Mouse (Mus musculus) liver, embryonic 15.5 days (tissue): ENCODE measurements around the gene Cd209g. TPM values are rescaled to one million over a fixed set of nuclear protein-coding genes. Genes with fewer than 3 reads are reported as not detected.
"Not testable (repeated sequence)": the region's sequence is repeated elsewhere in the genome, so short reads cannot be mapped to it uniquely, and the experiment has no call there.

Experiments
- ATAC-seq: fragments of 200-750 bp; cut with Nextera tagmentation; 2 replicates; pipeline ENCODE4 v1.8.0; 2017; ENCODE audit warnings: moderate number of reproducible peaks, mild to moderate bottlenecking, moderate library complexity; ENCODE audit not compliant: insufficient read depth
- H3K27ac ChIP-seq: fragments of 300-500 bp; sonication (generic); replicated peaks from 2 replicates; pipeline ENCODE4 v1.5.1; 2015; ENCODE audit warnings: mild to moderate bottlenecking, inconsistent platforms
- H3K27me3 ChIP-seq: fragments of 300-500 bp; sonication (generic); 2 replicates; pipeline ENCODE4 v1.6.1; 2015; ENCODE audit warnings: mild to moderate bottlenecking, inconsistent platforms
- H3K36me3 ChIP-seq: fragments of 300-500 bp; sonication (generic); replicated peaks from 2 replicates; pipeline ENCODE4 v1.6.1; 2015; ENCODE audit warnings: moderate library complexity, mild to moderate bottlenecking, inconsistent platforms
- H3K4me1 ChIP-seq: fragments of 300-500 bp; sonication (generic); replicated peaks from 2 replicates; pipeline ENCODE4 v1.6.1; 2015; ENCODE audit warnings: inconsistent platforms
- H3K4me2 ChIP-seq: fragments of 300-500 bp; sonication (generic); 2 replicates; pipeline ENCODE4 v1.6.1; 2015; ENCODE audit warnings: moderate library complexity, mild to moderate bottlenecking, inconsistent platforms
- H3K4me3 ChIP-seq: fragments of 300-500 bp; sonication (generic); replicated peaks from 2 replicates; pipeline ENCODE4 v1.5.1; 2015; ENCODE audit warnings: mild to moderate bottlenecking, inconsistent platforms
- H3K9ac ChIP-seq: fragments of 300-500 bp; sonication (generic); 2 replicates; pipeline ENCODE4 v1.6.1; 2015; ENCODE audit warnings: moderate library complexity, mild to moderate bottlenecking, inconsistent platforms
- H3K9me3 ChIP-seq: fragments of 300-500 bp; sonication (generic); replicated peaks from 2 replicates; pipeline ENCODE4 v1.6.1; 2016; ENCODE audit warnings: inconsistent platforms
- WGBS: fragments of 180-500 bp; shearing (Covaris S2); methylation state at CpG from one replicate; pipeline ENCODE4 v1.1.7; 2015; ENCODE audit warnings: mixed read lengths; ENCODE audit not compliant: insufficient replicate concordance; 5-methylcytosine and 5-hydroxymethylcytosine counted together
- polyA plus RNA-seq: library from polyadenylated mRNA; unstranded; fragments of >200 nt; fragmentation: Nextera tagmentation; extraction: Ambion mirVana; gene quantifications from 2 replicates; pipeline ENCODE4 v1.2.1, GENCODE M21; 2015

Gene Cd209g
- 0.10 TPM in 1 of 2 replicates, not detected in the other for polyA plus RNA-seq

DNA sequence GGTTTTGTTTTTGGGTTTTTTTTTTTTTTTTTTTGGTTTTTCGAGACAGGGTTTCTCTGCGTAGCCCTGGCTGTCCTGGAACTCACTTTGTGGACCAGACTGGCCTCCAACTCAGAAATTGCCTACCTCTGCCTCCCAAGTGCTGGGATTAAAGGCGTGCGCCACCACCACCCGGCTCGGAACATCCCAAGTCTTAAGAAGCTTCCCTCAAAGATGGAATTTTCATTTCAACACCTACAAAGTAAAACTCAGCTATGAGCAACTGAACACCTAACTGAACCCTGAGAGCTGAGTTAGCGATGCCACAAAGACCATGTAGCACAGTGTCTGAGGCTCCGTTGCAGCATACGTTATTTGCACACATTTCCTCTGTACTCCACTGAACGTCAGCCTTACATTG, at the start of gene Cd209g:
Gene Cd209g (plus strand): TSS at position 301 of the 400 bp plus-strand sequence.
- no peaks in the 10 kb centered on the region for H3K4me1 ChIP-seq
- WGBS = 64% methylated on average over 10 of the region's 10 CpGs

GRCm38 (mm10) chr8:4087180-4087722, 46.6 kb upstream of the Cd209g start:
- peak; percentile 62 for ATAC-seq
- H3K9ac ChIP-seq, H3K4me2 ChIP-seq, H3K4me1 ChIP-seq, H3K36me3 ChIP-seq, H3K4me3 ChIP-seq, H3K27me3 ChIP-seq, H3K27ac ChIP-seq, H3K9me3 ChIP-seq: not testable (repeated sequence)
- 38% methylated on average over 33 of the region's 33 CpGs for WGBS

More for the DNA sequence above, at the start of gene Cd209g:
- ATAC-seq = no peak
- Histone ChIP-seq H3K9ac (no peak within 1 kb of the TSS), H3K27me3 (no peaks in the 10 kb centered on the region), H3K9me3 (no peaks in the 10 kb centered on the region), H3K4me2 (no peak within 1 kb of the TSS), H3K4me3 (no peak within 1 kb of the TSS), H3K27ac (no peak within 1 kb of the TSS), H3K36me3 (no peaks in the 10 kb centered on the region)

GRCm38 (mm10) chr8:4088514-4088913, 45.4 kb upstream of the Cd209g start:
- H3K4me3 ChIP-seq, H3K36me3 ChIP-seq, H3K4me2 ChIP-seq, H3K4me1 ChIP-seq, H3K9me3 ChIP-seq, H3K27me3 ChIP-seq, H3K27ac ChIP-seq, H3K9ac ChIP-seq, ATAC-seq: not testable (repeated sequence)
- WGBS = 36% methylated on average over 3 of the region's 3 CpGs

DNA sequence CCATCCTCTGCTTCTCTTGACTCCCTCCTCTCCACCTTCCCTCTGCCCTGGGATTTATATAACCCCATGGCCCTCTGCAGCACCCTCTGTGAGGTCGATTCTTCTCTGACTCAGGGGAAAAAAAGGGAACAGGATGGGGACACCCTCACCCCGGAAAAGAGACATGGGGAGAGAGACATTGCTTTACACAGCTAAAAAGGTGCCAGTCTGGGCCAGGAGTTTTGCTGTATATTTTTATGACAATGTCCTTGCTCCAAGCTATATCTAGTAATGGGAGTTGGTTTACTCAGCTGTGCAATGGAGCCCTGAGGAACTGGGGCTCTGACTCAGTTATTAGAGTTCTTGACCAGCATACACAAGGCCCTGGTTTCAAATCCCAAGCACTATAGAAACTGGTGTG, 28.2 kb upstream of the Cd209g start, which contains the start of gene Cd209f:
Gene Cd209f (minus strand): TSS at position 101 of the 400 bp plus-strand sequence.
- H3K4me2 ChIP-seq, H3K27me3 ChIP-seq, H3K4me1 ChIP-seq, ATAC-seq, H3K36me3 ChIP-seq, H3K4me3 ChIP-seq, H3K27ac ChIP-seq, H3K9me3 ChIP-seq, H3K9ac ChIP-seq: not testable (repeated sequence)
- 43% methylated on average over 2 of the region's 2 CpGs for WGBS

GRCm38 (mm10) chr8:4139660-4140646, 6.1 kb downstream of the Cd209g start:
- no peaks in the 10 kb centered on the region for H3K9me3 ChIP-seq
- no peaks in the 10 kb centered on the region for H3K36me3 ChIP-seq
- no peak overlapping the region for H3K27ac ChIP-seq
- no peak overlapping the region for H3K4me3 ChIP-seq
- ATAC-seq = no peak
- H3K9ac ChIP-seq = no peak overlapping the region
- WGBS = 10% methylated on average over 12 of the region's 12 CpGs
- H3K4me1 ChIP-seq = no peaks in the 10 kb centered on the region
- no peak overlapping the region for H3K4me2 ChIP-seq
- H3K27me3 ChIP-seq = no peaks in the 10 kb centered on the region

GRCm38 (mm10) chr8:4141721-4142120, 7.8 kb downstream of the Cd209g start:
- no peak overlapping the region for H3K4me2 ChIP-seq
- no peaks in the 10 kb centered on the region for H3K36me3 ChIP-seq
- H3K27me3 ChIP-seq = no peaks in the 10 kb centered on the region
- 43% methylated on average over 3 of the region's 3 CpGs for WGBS
- no peak overlapping the region for H3K4me3 ChIP-seq
- H3K4me1 ChIP-seq = no peaks in the 10 kb centered on the region
- no peak overlapping the region for H3K27ac ChIP-seq
- H3K9me3 ChIP-seq = no peaks in the 10 kb centered on the region
- no peak overlapping the region for H3K9ac ChIP-seq
- ATAC-seq = no peak

DNA sequence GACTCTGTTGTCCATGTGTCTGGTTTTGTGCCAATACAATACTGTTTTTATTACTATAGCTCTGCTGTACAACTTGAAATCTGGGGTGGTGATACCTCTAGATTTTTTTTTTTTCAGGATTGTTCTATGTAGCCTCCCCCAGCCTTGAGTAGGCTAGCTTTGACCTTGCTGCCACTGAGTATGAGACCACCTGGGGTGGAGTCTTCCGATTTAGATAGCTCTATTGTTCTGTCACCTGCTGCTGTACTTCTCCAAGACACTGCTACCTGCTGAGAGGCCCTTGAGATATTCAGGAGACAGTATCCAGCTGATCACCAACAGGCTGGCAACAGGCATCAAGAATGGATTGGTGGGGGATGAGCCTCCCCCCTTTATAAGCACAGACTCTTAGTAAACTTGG, 13.4 kb downstream of the Cd209g start:
- H3K4me3 ChIP-seq = no peak overlapping the region
- H3K9me3 ChIP-seq = no peaks in the 10 kb centered on the region
- H3K4me1 ChIP-seq = no peaks in the 10 kb centered on the region
- no peak for ATAC-seq
- no peaks in the 10 kb centered on the region for H3K36me3 ChIP-seq
- H3K27me3 ChIP-seq = no peaks in the 10 kb centered on the region
- H3K27ac ChIP-seq = no peak overlapping the region
- 36% methylated on average over 1 of the region's 1 CpGs for WGBS
- H3K9ac ChIP-seq = no peak overlapping the region
- no peak overlapping the region for H3K4me2 ChIP-seq

DNA sequence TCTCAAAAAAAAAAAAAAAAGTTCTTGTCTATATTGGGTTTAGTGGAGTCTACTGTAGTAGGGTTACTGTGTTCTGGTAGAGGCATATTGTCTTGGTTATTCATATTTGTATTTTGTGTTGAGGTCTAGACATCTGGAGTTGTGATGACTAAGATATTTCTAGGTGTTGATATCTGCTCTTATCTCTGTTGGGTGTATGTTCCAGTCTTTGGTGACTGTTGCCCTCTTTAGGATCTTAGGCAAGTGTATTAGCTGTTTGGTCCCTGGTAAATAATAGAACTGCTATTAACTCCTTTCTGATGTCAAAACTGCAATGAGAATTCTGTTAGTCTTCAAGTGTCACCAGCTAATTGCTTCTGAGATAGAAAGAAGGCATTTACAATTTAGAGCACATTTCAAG, 21.0 kb downstream of the Cd209g start:
- Histone ChIP-seq H3K4me1 (no peaks in the 10 kb centered on the region), H3K9ac (no peak overlapping the region), H3K4me2 (no peak overlapping the region), H3K4me3 (no peak overlapping the region), H3K27ac (no peak overlapping the region), H3K27me3 (no peaks in the 10 kb centered on the region), H3K9me3 (no peaks in the 10 kb centered on the region), H3K36me3 (no peaks in the 10 kb centered on the region)
- no peak for ATAC-seq

DNA sequence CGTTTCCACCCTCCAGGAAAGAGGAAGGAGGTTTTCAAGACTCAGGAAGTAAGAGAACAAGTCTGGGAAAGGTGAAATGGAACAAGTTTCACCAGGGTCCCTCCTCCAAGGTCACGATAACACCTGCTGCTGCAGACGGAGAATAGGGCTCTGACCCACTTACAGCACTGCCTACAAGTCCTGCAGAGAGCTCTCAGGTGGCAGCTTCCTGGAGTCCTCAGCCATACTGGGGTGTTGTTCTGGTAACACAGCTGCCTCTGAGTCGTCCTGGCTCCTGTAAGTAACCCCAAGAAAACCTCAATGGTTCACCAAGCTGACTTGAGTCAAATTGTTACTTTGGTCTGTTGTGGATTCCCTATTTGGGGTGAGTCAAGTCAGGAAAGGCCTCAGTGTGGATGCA, 28.9 kb downstream of the Cd209g start:
- Histone ChIP-seq H3K9me3 (no peaks in the 10 kb centered on the region), H3K4me1 (peaks cover 19% of the 10 kb centered on the region), H3K27me3 (no peaks in the 10 kb centered on the region), H3K4me3 (no peak overlapping the region), H3K27ac (no peak overlapping the region), H3K4me2 (no peak overlapping the region), H3K9ac (no peak overlapping the region), H3K36me3 (no peaks in the 10 kb centered on the region)
- no peak for ATAC-seq
- WGBS = 35% methylated on average over 4 of the region's 4 CpGs

- Histone ChIP-seq H3K4me2 (peak overlapping the region; percentile 97), H3K9ac (peak overlapping the region; percentile 75), H3K9me3 (no peaks in the 10 kb centered on the region), H3K4me1 (peaks cover 30% of the 10 kb centered on the region), H3K4me3 (peak overlapping the region; percentile 81), H3K36me3 (no peaks in the 10 kb centered on the region), H3K27me3 (no peaks in the 10 kb centered on the region), H3K27ac (peak overlapping the region; percentile 67)
- WGBS = 4% methylated on average over 13 of the region's 13 CpGs
- ATAC-seq = no peak
Measured at GRCm38 (mm10) chr8:4165176-4165851, 31.4 kb downstream of the Cd209g start.
